Mouse (Mus musculus) heart, adult 2 months (tissue): ENCODE measurements around the gene Trp73.

Experiments used
- CTCF ChIP-seq: fragments of 200-600 bp; IDR thresholded peaks from 2 replicates; pipeline ENCODE4 v1.8.1; 2022; ENCODE audit warnings: antibody characterized with exemption, mild to moderate bottlenecking, moderate library complexity
- EP300 ChIP-seq: fragments of 200-500 bp; IDR thresholded peaks from 2 replicates; pipeline ENCODE4 v1.6.1; 2011; ENCODE audit warnings: low read depth, low read length, control low read depth; ENCODE audit not compliant: insufficient read depth
- POLR2A ChIP-seq: fragments of 200-500 bp; IDR thresholded peaks from 2 replicates; pipeline ENCODE4 v1.6.1; 2011; ENCODE audit warnings: mild to moderate bottlenecking, low read depth, low read length, control low read depth; ENCODE audit not compliant: insufficient read depth

DNA sequence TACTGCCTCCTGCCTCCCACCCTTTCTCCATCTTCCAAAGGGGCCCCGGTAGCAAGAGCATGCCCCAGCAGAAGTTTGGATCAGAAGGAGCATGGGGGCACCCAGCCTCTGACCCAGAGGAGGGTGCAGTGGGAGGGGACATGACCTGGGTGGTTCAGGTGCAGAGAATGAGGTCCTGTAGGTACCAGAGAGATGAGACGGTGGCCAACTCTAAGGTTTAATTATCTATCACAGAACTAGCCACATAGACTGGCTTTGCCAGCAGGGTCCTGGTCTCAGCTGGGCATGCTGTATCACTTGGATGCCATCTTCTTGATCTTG is 113.6 kb downstream of the Trp73 start:
- no peak for TF ChIP-seq POLR2A
- no peak for TF ChIP-seq CTCF
- TF ChIP-seq EP300: no peak
